Mouse (Mus musculus) G1E (cell line): ENCODE measurements around the gene Sel1l2.

ENCODE experiments used
- CTCF ChIP-seq: IDR thresholded peaks from 2 replicates; pipeline ENCODE4 v1.5.1; 2012; ENCODE audit warnings: low read depth, low read length, inconsistent platforms, mixed read lengths
- GATA1 ChIP-seq: IDR thresholded peaks from 2 replicates; pipeline ENCODE4 v1.6.1; 2012; ENCODE audit warnings: borderline replicate concordance, low read length, inconsistent platforms, mixed read lengths
- POLR2AphosphoS5 ChIP-seq: IDR thresholded peaks from 2 replicates; pipeline ENCODE4 v1.6.1; 2012; ENCODE audit warnings: low read depth, low read length, inconsistent platforms; ENCODE audit not compliant: insufficient replicate concordance
- TAL1 ChIP-seq: conservative IDR thresholded peaks from 2 replicates; pipeline ENCODE4 v1.6.1; 2012; ENCODE audit warnings: low read depth, low read length, inconsistent platforms, mixed read lengths

- TF ChIP-seq CTCF (no peak), POLR2AphosphoS5 (no peak), GATA1 (no peak), TAL1 (no peak)
These were observed 36.3 kb upstream of the Sel1l2 start for GRCm38 (mm10) chr2:140425844-140426243.
